Mouse (Mus musculus) spleen, postnatal 4 days (tissue): Measurements from ENCODE around the gene Hspb11.
A peak's percentile ranks its signal among the peaks of the same experiment; 100 is the strongest.

Source experiments
- DNase-seq, 2 experiments: peaks; one replicate each; pipeline ENCODE4 v3.0.0; 2022; ENCODE audit warnings: low spot score in 2 of 2

Hspb11 gene

DNA sequence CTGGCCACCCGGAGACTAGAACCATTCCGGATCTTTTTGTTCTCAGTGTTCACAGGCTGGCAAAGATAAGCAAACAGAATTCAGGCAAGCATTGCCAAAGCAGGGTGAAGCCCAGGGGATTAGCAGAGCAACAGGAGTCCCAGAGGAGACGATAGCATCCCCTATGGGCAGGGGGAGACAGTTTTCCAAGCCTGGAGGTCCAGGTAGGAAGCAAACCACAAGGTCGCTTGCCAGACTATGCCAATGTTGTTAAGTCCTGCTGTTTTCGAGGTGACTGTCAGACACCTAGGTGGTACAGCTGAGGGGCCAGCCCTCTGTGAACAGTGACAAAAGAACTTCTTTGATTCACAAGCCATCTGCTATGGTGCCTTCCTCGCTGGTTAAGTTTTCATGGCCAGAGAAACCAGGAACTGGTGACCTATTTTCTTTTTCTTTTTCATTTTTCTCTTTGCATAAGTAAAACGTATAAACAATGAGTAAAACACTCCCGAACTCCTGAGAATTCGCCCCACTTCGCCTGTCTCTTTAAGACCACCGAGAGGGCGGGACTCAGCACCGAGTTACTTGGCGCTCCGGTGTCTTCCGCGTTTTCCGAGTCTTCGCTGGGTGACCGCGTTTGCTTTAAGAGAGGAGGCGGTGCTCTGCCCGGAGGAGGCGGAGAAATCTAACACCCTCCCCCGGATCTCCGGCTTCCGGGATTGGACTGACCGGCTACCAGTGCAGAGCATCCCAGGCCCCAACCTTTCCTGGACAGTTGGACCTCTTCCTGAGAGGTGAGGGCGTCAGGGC lies 60.5 kb downstream of the Hspb11 start, which contains the start of gene Yipf1:
TSS of gene Yipf1 (plus strand) at position 674 of the 789 bp plus-strand sequence.
- DNase-seq, result peak; percentile 86 to 91

DNA sequence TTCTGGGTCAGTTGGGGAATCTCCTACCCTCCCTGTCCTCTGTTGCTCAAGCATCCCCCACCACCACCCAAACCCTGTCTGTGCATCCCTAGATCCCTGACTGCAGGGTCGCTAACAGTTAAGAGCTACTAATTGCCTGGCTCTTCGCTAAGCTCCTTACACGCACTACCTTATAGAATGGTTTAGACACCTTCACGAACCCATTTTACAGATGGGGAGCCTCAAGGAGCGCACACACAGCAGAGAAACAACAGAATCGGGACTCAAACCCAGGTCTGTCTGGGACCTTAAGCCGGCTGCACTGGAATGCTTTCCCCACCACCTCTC lies 61.0 kb downstream of the Hspb11 start:
- DNase-seq, result no peak

DNA sequence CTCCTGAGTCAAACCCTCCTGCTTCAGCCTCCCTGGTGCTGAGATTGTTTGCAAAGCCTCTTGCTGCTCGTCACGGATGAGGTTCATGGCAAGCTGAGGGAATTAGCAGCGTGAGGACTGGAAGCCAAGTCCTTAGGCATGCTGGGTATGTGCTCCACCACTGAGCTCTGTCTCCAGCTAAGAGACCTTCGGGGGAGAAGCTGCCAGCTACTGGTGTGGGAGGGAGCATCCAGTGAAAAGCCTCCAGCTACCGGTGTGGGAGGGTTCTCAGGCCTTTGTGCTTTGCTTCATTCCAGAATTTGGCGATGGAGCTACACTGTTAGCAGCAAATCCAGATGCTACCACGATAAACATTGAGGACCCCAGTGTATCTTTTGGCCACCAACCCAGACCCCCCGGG lies 65.3 kb downstream of the Hspb11 start:
- no peak for DNase-seq

DNA sequence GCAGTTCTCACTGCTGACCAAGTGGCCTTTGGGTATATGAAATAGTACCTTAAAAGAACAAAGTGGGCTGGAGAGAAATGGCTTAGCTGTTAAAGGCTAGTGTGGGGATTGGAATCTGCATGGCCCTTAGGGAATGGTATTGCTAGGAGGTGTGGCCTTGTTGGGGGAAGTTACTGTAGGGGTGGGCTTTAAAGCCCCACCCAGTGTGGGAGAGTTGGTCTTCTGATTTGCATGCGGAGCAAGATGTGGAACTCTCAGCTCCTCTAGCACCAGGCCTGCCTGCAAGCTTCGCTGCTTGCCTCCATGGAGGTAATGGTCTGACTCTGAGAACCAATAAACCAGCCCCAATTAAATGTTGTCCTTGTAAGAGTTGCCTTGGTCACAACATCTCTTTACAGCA lies 67.6 kb downstream of the Hspb11 start:
- no peak for DNase-seq

DNA sequence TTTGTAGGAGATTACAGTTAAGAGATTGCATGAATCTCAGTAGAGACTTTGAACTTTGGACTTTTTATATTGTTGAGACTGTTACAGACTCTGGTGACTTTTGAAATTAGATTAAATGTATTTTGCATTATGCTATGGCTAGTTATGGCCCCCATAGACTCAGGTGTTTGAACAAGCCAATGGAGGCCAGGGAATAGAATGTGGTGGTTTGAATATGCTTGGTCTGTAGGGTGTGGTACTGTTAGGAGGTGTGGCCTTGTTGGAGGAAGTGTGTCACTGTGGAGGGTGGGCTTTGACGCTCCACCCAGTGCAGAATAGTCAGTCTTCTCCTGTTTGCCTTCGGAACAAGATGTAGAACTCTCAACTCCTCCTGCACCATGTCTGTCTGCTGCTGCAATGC lies 69.7 kb downstream of the Hspb11 start:
- no peak for DNase-seq

DNA sequence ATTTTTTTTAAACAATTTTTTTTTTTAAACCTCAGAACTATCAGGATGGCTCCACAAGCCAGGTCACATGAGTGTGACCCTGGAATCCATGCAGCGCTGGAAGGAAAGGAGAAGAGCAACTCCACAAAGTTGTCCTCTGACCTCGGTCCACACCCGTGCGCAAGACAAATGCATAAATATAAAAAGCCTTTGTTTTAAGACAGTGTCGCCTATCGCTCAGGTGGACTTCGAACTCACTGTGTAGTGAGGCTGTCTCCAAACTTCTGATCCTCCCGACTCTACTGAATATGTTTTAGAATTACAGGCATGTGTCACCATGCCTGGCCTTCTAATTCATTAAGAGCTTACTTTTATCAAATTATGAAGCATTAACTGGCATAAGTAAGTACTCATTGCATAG lies 75.1 kb downstream of the Hspb11 start:
- DNase-seq, result no peak
